Mouse (Mus musculus): ENCODE data around the gene Lim2.

Lim2 gene

GRCm38 (mm10) chr7:43427406-43427805 lies at the start of gene Lim2:
Lim2 (plus strand) TSS chr7:43427670.
- no peak for TF ChIP-seq GATA4 (IDR thresholded peaks at IDR 0.05; ENCODE audit: insufficient replicate concordance, low read length)

GRCm38 (mm10) chr7:43378226-43378625 lies 49.2 kb upstream of the Lim2 start:
- TF ChIP-seq GATA4 (IDR thresholded peaks at IDR 0.05; ENCODE audit: insufficient replicate concordance, low read length), result no peak

- TF ChIP-seq GATA4 (IDR thresholded peaks at IDR 0.05; ENCODE audit: insufficient replicate concordance, low read length), result no peak
Measured at GRCm38 (mm10) chr7:43392349-43393121, 34.9 kb upstream of the Lim2 start.

DNA sequence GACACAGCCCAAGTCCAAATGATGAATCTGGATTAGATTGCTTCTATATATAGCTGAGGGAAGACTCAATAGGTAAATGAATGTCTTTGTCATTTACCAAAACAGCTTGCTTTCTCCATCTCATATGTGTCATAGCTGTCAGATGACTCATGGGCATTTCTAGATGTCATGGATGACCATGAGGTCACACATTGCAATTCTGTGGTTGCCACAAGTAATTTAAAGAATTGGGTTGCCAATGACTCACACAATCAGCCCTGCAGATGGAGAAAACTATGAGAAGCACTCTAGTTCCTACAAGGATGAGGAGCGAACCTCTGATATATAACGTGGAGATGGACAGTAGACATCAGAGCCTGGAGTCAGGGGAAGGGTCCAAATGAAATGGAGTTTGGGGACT lies 28.0 kb upstream of the Lim2 start:
- TF ChIP-seq GATA4 (IDR thresholded peaks at IDR 0.05; ENCODE audit: insufficient replicate concordance, low read length), result no peak

- TF ChIP-seq GATA4 (IDR thresholded peaks at IDR 0.05; ENCODE audit: insufficient replicate concordance, low read length), result no peak
Measured at GRCm38 (mm10) chr7:43402718-43403117, 24.8 kb upstream of the Lim2 start.

DNA sequence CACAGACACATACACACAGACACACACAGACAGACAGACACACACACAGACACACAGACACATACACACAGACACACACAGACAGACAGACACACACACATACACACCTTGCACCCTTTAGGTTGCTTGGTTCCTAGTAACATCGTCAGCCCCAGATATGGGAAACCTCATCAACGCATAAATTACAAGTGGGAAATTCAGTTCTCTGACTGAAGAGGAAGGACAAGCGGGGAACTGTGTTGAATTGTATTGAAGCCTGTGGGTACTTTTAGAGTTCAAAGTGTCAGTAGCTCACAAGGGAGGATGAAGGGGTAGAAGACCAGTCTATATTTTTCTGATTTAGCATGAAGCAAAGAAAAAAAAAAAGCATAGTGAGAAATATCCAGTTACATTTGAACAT lies 19.9 kb upstream of the Lim2 start:
- TF ChIP-seq GATA4 (IDR thresholded peaks at IDR 0.05; ENCODE audit: insufficient replicate concordance, low read length), result no peak

DNA sequence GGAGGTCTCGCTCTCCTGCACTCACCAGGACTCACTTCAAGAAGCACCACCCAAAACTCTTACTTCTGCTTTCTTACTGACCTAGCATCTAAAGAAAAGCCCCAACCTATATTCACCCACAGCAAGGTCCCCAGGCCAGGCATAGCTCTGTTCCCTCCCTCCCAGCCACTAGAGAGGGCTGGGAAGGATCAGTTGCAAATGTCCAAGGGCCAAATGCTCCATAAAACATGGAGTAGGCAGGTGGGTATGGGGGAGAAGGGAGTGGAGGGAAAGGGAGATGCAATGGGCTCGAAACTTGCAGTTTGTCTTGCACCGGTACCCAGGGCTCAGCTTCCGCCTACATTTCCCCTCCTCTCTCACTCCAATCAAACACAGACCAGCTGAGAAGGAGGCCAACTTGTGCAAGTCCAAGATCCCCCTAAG lies 19.3 kb upstream of the Lim2 start, which contains the start of gene Siglecg:
Gene Siglecg, plus strand, starts transcription at position 74 of the 423 bp plus-strand sequence.
- no peak for TF ChIP-seq GATA4 (IDR thresholded peaks at IDR 0.05; ENCODE audit: insufficient replicate concordance, low read length)

GRCm38 (mm10) chr7:43409084-43409483 lies 18.4 kb upstream of the Lim2 start:
- no peak for TF ChIP-seq GATA4 (IDR thresholded peaks at IDR 0.05; ENCODE audit: insufficient replicate concordance, low read length)

DNA sequence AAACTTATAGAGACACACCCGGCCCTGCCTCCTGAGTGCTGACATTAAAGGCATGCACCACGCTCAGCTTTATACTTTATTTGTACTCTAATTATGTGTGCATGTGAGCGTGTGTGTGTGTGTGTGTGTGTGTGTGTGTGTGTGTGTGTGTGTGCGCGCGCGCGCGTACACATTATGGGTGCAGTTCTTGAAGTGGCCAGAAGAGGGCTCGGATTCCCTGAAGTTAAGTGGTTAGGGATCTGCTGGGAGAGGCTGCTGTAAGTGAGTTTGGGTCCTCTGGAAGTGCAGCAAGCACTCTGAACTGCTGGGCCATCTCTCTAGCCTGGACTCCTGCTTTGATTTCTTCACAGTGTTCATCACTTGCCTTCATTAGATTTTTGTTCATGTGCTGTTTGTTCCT lies 10.2 kb upstream of the Lim2 start:
- TF ChIP-seq GATA4 (IDR thresholded peaks at IDR 0.05; ENCODE audit: insufficient replicate concordance, low read length), result no peak

DNA sequence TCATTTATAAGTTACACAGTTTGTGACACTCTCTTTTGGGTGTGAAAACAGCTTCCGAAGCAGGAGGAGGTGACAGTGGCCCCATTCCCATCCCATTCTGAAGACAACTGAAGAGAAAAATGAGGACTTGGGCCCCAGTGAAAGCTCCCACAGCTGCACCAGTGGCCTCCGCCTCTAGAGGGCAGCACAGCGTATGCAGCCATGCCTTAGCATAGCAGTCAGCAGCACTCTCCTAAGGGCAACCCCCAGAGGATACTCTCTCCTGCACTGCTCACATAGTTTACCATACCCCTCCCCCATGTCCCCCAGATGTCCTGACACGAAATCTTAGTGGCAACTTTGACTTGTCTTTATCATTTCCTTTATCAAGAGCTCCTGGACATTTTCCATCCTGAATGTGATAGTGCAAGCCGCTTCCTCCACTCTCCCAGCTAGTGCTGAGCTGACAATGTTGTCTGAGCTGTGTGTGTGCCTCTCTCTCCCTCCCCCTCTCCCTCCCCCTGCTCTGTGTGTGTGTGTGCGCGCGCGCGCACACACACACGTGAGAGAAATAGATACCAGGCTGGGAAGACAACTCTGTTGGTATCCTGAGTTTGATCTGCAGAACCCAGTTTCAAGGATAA lies 4.4 kb upstream of the Lim2 start:
- TF ChIP-seq GATA4 (IDR thresholded peaks at IDR 0.05; ENCODE audit: insufficient replicate concordance, low read length), result peak; percentile 29; the same call in 1 of the 2 replicates

DNA sequence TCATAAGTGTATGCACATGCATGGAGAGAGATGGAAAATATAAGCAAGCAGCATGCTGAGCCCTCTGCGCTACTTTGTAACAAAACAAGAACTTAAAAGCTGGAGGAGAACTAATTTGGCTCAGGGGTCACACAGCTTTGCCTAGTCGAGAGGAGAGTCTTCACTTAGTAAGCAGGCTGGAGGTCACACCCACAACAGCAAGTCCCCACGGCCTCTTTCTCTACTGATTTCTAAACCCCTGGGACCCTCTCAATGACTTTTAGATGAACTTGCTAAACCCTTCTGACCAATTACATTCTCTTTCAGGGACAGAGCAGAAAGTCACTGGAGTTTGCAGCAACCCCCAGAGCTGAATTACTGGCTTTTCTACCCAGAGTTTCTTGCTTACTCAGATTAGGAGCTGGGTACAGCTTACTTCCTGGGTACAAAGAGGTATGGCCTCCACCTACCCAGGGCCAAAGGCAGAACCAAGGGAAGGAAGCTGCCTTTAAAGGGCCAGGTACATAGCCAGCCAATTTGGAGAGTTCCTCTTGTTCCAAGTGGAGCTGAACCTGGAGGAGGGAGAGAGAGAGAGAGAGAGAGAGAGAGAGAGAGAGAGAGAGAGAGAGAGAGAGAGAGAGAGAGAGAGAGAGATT lies 3.4 kb upstream of the Lim2 start:
- no peak for TF ChIP-seq GATA4 (IDR thresholded peaks at IDR 0.05; ENCODE audit: insufficient replicate concordance, low read length)

DNA sequence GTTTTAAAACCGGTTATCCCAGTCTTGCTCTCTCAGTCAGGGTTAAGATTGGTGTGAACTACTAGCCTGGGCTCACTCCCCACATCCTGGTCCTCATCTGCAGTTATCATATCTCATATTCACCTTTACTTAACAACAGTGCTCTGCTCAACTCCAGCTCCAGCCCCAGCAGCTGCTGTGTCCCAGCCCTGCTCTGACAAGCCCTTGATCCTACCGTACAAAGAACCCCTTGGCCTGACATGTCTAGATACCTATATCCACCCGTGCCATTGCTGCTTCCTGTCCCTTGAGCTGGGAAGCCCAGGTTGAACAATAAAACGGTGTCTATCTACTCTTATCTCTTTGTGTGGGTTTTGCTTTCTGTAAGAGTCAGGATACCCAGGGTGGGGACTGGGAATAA lies 2.0 kb downstream of the Lim2 start:
- TF ChIP-seq GATA4 (IDR thresholded peaks at IDR 0.05; ENCODE audit: insufficient replicate concordance, low read length), result no peak

DNA sequence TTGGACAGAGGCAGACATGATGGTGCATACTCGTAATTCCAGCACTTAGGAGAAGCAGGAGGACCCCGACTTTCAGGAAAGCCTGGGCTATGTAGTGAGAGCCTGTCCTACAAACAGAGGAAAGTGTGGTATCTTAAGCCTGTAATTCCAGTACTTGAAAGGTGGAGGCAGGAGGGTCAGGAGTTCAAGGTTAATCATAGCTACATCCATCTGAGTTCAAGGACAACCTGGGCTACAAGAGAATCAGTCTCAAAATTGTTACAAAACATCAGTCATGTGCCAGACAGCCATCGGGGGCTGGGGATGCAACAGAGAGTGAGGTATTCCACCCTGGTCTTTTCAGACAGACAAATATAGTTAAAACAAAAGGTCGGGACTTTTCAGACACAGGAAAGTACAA lies 5.4 kb downstream of the Lim2 start:
- no peak for TF ChIP-seq GATA4 (IDR thresholded peaks at IDR 0.05; ENCODE audit: insufficient replicate concordance, low read length)

DNA sequence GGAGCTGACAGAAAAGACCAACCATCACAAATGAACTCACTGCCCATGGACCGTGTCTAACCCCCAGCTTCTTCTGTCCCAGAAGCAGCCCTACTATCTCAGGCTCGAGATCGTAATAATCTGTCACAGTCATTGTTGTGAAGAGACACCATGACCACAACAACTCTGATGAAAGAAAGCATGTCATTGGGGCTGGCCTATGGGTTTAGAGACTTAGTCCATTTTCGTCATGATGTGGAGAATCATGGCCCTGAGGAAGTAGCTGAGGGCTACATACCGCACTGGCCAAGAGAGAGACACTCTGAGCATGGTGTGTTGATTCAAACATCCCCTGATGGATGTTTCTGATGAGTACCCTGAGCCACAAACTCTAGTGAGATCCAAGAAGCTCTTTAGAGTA lies 7.2 kb downstream of the Lim2 start:
- no peak for TF ChIP-seq GATA4 (IDR thresholded peaks at IDR 0.05; ENCODE audit: insufficient replicate concordance, low read length)

- TF ChIP-seq GATA4 (IDR thresholded peaks at IDR 0.05; ENCODE audit: insufficient replicate concordance, low read length), result no peak
Measured at GRCm38 (mm10) chr7:43436341-43437255, 9.1 kb downstream of the Lim2 start, which contains the start of gene Nkg7. Nkg7 (plus strand) TSS chr7:43437073.
